Mouse (Mus musculus) CH12F3 (cell line): Measurements from ENCODE around the gene Copb1.
"Not testable (repeated sequence)": the region's sequence is repeated elsewhere in the genome, so short reads cannot be mapped to it uniquely, and the experiment has no call there.

Source experiments
- in situ Hi-C: fragments of 300-500 bp; cut with MboI; formaldehyde crosslinking; loops from 2 replicates; pipeline ENCODE4 v1.14.3; 2020; ENCODE audit warnings: low sequenced_read_pairs

Copb1 gene

GRCm38 (mm10) chr7:114226521-114226920, 28.0 kb downstream of the Copb1 start:
- in situ Hi-C loops: loop anchor here (25.0 kb wide), 1 partner anchor 586 kb away; no protein-coding TSS in a partner anchor

- in situ Hi-C loops: no loop called here
Measured at GRCm38 (mm10) chr7:114220433-114220832, 34.1 kb downstream of the Copb1 start.

GRCm38 (mm10) chr7:114216908-114217307, 37.6 kb downstream of the Copb1 start:
- in situ Hi-C loops: no loop called here

- in situ Hi-C loops: loop anchor here (5.0 kb wide), 1 partner anchor 147 kb away; no protein-coding TSS in a partner anchor
Measured at GRCm38 (mm10) chr7:114214385-114214784, 40.1 kb downstream of the Copb1 start.

GRCm38 (mm10) chr7:114213537-114213936, 41.0 kb downstream of the Copb1 start:
- in situ Hi-C loops: loop anchor here (5.0 kb wide), 1 partner anchor 146 kb away; no protein-coding TSS in a partner anchor

- in situ Hi-C loops: loop anchor here (5.0 kb wide), 1 partner anchor 143 kb away; no protein-coding TSS in a partner anchor
Measured at GRCm38 (mm10) chr7:114210618-114211017, 43.9 kb downstream of the Copb1 start.

- in situ Hi-C loops: loop anchor here (5.0 kb wide), 1 partner anchor 143 kb away; no protein-coding TSS in a partner anchor
Measured at GRCm38 (mm10) chr7:114209841-114210240, 44.7 kb downstream of the Copb1 start.

GRCm38 (mm10) chr7:114203491-114204359, 50.8 kb downstream of the Copb1 start:
- in situ Hi-C loops: no loop called here

- in situ Hi-C loops: no loop called here
Measured at GRCm38 (mm10) chr7:114202972-114203404, 51.5 kb downstream of the Copb1 start.

GRCm38 (mm10) chr7:114200651-114201050, 53.9 kb downstream of the Copb1 start:
- in situ Hi-C loops: no loop called here

- in situ Hi-C loops: no loop called here
Measured at GRCm38 (mm10) chr7:114199428-114200110, 54.9 kb downstream of the Copb1 start.

GRCm38 (mm10) chr7:114198252-114198651, 56.3 kb downstream of the Copb1 start:
- in situ Hi-C loops: no loop called here

GRCm38 (mm10) chr7:114196588-114196987, 57.9 kb downstream of the Copb1 start:
- in situ Hi-C loops: not testable (repeated sequence)

GRCm38 (mm10) chr7:114194788-114195187, 59.7 kb downstream of the Copb1 start:
- in situ Hi-C loops: not testable (repeated sequence)

- in situ Hi-C loops: no loop called here
Measured at GRCm38 (mm10) chr7:114194224-114194623, 60.3 kb downstream of the Copb1 start.

GRCm38 (mm10) chr7:114193284-114194067, 61.0 kb downstream of the Copb1 start:
- in situ Hi-C loops: no loop called here

- in situ Hi-C loops: no loop called here
Measured at GRCm38 (mm10) chr7:114192581-114192980, 61.9 kb downstream of the Copb1 start.

GRCm38 (mm10) chr7:114183416-114183815, 71.1 kb downstream of the Copb1 start:
- in situ Hi-C loops: no loop called here

GRCm38 (mm10) chr7:114182708-114183107, 71.8 kb downstream of the Copb1 start:
- in situ Hi-C loops: no loop called here

- in situ Hi-C loops: no loop called here
Measured at GRCm38 (mm10) chr7:114181391-114181790, 73.1 kb downstream of the Copb1 start.

- in situ Hi-C loops: no loop called here
Measured at GRCm38 (mm10) chr7:114176588-114176987, 77.9 kb downstream of the Copb1 start.
